Mouse (Mus musculus) frontal cortex, adult 2 months (tissue): Measurements from ENCODE around the gene Tram2. TPM values are rescaled to one million over a fixed set of nuclear protein-coding genes. Genes with fewer than 3 reads are reported as not detected.

ENCODE experiments used
- DNase-seq, 2 experiments: peaks; one replicate each; pipeline ENCODE4 v3.0.0; 2022; ENCODE audit warnings: low spot score in 1 of 2; ENCODE audit errors: extremely low spot score in 1 of 2
- polyA plus RNA-seq: library from polyadenylated mRNA; depleted of rRNA; stranded (reverse); fragments of >200 nt; gene quantifications from 2 replicates; pipeline ENCODE4 v1.2.3, GENCODE M21; 2012

Tram2 gene
- polyA plus RNA-seq, 1 experiment = 1.4 TPM

DNA sequence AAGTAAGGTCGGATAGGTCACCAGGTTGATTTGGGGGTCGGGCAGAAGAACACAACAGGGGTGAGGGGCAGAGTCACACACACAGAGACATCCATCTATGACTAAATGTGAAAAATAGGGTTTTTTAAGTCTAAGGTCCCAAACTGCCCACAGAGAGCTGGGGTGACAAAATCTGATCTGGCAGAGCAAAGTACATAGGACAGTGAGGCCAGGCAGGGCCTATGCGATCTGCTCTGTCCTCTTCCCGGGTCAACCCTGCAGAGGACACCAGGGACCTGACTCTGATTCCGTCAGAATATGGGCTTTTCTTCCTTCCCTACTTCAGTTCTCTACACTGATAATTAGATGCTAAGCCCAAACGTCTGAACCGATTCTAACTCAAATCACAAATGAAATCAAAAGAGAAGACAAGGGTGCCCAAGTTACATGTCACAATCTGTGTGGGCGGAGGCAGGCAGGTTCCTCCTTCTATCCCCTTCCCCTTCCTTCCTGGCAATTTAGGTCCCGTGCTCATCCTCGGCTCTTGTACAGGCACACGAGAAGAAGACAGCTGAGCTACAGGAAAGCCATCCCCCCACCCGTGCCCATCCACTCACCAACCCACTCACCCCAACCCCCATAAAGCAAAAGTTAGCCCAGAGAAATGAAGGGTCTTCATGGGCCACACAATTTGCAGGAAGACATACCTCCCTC is 9.1 kb downstream of the Tram2 start:
- no peak for DNase-seq

DNA sequence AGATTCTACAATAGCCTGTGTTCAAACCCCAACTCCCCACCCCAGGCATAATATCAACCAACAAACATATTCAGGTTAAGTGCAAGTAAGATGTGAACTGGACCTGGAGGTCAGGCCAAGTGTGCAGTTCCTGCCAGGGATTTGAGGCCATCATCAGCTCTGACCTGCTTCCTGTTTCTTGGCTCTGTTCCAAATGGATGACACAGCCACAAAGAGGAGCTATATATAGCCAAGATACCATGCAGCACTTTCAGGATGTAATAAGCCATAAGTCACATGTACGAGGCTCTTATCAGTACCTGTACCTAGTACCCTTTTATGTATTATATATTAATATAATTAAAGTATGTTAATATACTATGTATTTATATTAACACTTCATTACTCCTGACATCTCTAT is 10.5 kb downstream of the Tram2 start:
- DNase-seq = no peak

DNA sequence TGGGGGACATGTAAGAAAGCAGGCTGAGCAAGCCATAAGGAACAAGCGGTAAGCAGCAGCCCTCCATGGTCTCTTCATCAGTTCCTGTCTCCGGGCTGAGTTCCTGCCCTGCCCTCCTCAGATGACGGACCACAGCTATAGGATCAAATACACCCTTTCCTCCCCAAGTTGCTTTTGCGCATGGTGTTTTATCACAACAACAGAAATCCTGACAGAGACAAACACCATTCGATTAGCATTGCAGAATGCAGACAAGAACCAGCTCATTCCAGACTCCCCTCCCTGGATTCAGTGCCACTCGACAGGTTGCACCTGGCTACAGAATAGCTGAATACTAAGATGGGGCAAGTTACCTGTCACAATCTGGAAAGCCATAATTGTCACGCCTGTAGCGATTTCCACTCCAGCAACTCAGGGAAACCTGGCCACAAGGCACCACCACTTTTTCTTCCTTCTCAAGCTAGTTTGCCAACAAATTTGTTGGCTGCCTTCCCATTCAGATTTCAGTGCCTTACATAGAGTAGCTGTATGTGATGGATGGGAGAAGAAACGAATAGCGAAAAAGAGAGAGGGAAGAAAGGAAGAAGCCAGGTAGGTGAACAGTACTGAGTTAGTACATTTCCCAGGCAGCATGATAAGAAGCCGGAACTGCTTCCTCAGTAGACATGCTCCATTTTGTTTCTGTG is 11.3 kb downstream of the Tram2 start:
- no peak for DNase-seq

DNA sequence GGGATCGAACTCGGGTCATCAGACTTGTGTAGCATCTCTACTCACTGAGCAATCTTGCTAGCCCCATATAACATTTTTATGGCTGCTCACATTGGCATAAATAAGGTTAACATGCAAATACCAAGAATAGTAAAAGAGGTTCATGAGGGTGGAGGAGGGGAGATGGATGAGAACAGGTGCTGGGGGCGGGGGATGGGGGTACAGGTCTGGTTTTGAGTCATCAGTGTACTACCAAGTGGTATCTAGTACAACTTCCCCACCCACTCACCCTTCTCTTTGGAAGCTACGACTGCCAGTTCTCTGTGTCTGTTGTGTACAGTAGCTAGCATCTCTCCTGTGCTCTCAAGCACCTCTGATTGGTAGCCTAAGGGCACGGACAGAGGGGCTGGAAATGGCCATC is 14.9 kb downstream of the Tram2 start:
- DNase-seq = no peak

DNA sequence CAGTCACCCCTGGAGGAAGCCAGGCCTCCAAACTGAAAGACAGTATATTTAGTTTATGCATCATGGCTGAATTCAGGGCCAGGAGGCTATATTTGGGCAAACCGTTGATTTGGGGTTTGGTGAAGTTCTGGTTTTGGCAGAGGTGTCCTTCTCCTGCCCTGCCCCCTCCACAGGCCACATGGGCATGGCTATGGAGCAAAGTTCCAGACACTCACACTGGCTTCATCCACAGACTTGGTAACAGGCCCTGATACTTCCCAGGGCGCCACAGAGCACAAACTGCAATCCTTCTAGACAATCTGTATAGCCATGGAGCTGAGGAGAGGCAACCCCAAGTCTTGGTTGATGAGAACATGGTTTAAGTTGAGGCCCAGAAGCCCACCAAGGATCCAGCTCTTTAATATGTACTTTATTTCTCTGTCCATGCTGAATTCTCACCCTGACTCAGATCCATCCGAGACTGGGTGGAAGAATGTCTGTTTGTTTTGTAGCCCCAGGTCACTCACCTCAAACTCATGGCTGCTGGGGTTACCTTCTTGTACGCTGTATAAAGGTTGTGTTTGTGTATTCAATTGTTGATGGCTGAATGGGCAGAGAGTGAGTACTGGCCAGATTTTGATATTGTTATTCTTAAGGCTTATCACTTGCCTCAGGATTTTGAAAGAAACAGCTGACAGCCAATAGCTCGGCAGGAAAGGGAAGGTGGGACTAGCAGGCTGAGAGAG is 19.5 kb downstream of the Tram2 start:
- no peak for DNase-seq

DNA sequence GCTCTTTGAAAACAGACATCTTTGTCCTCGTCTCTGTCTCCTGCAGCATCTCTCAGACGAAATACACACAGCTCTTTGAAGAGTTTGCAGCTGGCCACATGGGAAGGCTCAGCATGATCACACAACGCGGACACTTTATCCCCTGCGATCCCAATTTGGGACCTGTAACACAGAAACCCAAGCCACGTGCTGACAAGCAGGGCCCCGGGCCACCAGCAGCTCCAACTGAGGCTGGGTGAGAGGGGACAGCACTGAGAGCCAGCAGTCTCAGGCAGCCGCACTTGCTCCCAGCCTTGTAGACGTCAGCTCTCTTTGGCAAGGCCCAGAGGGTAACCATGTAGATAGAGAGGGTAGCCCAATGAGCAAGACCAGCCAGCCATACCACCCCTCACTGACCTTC is 26.0 kb downstream of the Tram2 start:
- DNase-seq = peak in 1 of 2 experiments; percentile 5

DNA sequence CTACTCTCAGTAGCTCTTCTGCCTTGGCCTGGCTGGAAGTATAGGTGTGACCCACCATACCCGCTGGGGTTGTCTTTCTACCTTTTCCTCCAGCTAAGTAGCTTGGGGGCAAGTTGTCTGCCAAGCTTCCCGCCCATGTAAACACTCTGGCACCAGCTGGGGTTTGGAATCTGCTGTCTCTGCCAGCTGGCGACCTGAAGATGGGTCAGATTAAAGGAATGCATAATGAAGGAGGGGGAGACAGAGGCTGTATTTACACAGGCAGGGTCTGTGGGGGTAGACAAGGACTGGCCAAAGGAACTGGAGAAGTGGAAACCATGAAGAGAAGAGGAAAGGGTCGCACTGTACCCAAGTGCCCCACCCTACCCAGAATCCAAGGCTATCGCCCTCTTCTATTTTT is 26.4 kb downstream of the Tram2 start:
- DNase-seq = peak in 1 of 2 experiments; percentile 12

DNA sequence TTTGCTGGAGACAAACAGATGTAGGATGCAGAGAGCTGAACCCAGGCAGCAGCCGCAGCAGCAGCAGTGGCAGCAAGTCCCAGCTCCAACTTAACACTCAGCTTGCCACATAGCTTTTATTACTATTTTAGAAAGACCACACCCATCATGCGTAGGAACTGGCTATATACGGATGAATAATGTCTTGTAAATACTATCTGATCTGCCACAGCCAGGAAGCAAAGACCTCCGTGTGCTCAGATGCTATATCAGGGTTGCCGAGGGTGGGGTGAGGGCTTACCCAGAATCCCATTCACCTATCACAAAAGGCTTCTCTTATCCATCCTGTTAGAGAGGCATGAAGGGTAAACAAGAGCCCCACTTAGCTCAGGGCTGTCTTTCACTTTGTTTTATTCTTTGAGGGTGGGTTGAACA is 26.9 kb downstream of the Tram2 start:
- DNase-seq = no peak

DNA sequence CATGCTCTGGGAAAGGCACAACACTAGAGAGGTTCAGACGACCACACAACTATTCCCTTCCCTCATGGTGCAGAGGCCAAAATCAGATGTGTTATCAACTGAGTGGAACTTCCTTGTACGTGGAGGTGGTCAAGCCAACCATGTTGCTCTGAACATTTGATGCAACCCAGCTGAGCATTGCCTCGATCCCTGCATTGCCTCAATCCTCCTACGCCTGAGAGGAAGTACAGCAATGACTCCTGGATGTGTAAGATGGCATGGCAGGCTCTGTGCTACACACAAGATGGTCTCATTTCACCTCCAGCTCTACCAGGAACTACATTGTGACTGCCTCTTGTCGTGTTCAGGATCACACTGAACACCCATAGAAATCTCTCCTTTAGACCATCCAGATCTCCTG is 30.0 kb downstream of the Tram2 start:
- no peak for DNase-seq

DNA sequence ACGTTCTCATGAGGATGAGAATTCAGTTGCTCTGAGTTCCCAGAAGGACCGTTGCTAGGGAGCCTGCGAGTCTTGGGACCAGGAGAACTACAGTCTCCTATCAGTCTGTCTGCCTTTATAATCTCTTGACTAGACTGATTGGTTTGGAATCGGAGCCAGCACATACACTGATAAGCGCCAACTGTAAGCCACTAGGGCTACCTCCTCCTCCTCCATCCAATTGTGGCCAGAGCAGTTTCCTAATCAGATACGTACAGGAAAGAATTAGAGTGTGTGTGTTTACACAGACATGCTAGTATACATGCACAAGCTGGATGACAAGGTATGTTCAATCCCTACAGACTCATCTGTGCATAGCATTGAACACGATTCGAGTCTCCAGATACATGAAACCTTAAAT is 30.6 kb downstream of the Tram2 start:
- DNase-seq = no peak

DNA sequence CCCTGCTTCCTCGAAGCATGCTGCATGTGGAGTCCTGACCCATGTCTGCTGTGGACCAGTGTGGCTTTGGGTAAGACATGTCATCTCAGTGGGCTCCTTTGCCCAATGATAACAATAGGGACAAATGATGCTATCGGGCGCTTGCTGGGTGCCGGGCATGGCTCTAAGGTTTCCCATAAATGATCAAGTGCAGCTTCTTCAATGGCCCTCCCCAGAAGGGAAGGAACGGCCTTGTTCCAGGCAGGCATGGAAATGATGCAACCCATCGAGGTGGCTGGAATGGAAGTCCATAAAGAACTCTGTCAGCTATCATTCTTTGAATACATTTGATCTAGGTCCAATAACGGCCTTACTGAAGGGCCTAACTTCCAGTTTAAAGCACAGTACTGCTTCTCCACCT is 36.6 kb downstream of the Tram2 start:
- no peak for DNase-seq

DNA sequence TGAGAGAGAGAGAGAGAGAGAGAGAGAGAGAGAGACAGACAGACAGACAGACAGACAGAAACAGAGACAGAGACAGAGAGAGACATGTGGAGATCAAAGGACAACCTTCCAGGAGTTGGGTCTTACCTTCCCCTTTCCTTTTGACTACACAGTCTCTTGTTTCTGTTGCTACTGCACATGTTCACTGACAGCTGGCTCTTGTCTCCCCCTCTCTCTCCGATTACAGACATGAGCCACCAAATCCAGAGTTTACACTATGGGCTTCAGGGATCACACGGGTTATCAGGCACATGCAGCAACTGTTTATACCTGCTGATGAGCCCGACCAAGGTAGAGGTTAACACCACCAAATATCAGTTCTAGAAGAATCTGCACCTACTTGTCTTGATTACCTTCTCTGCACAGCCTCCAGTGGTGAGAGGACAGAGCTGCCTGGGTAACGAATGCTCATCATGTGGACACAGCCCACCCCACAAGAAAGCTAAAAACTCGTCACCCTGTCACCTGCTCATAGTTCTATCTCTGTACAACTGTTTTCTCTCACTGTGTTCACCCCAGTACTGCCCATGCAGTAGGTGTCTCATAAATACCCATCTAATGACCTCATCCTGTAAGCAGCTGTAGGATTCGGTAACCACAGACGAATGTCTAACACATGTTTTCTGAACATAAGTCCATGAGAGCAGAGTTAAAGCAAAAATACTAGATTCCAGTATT is 38.3 kb downstream of the Tram2 start:
- no peak for DNase-seq

DNA sequence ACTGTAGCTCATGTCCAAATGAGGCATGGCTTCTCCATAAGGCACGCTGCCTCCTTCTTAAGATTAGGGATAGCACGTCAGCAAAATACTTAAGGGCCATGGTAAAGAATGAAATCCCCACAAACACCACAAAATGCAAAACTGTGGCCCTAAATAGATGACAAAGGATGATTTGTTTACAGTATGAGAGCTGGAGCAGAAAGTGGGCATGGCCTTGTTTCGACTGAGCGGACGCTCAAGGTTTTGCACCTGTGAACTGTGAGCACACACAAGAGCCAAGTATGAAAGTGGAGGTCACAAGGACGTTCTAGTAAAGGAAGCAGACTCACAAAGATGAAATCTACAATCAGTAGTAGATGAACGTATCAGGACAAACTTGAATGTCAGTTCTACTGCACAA is 38.9 kb downstream of the Tram2 start:
- no peak for DNase-seq

DNA sequence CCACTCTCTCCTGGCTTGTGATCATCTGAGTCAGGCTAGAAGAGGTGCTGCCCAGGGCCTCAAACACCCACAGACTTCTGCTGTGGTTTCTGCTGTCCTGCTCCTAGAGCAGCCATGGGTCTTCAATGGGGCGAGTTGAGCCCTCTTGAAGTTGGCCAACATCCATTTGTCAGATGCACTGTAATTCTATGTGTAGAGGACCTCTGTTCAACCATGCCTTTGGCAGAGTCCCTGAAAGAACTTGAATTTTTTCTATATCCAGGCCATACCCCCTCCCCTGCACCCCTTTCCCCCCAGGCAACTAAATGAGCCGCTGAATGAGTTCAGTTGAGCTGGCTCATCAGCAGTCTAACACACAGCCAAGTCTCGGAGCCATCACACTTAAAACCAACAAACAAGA is 39.5 kb downstream of the Tram2 start:
- DNase-seq = no peak

DNA sequence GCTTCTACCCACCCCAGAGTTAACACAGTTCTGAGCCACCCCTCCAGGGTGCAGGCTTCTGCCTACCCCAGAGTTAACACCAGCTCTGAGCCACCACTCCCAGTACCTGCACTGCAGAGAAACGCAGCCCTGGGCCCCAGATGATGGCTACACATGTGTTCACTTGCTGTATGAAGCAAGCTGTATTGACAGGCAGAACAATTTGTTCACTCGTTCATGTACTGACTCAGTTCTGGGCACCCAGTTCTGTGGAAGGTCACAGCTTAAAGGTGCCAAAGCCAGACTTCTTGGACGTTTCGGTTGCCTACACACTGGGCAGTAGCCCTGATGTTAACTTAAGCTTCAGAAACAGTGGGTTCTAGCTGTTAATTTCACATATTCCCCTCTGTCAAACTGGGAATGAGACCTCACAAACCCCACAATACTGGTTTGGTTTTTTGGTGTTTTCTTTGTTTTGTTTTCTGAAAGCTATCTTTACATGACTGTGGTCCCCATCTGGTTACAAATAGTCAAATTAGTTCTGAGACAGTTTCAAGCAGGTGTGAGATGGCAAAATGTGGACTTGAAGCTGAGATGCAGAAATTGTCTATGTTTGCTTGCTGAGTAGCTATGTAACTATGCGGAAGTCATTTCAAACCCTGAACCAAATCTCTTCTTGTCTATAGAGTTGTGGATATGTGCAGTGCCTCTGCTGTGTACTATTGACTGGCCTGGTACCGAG is 41.0 kb downstream of the Tram2 start:
- no peak for DNase-seq

DNA sequence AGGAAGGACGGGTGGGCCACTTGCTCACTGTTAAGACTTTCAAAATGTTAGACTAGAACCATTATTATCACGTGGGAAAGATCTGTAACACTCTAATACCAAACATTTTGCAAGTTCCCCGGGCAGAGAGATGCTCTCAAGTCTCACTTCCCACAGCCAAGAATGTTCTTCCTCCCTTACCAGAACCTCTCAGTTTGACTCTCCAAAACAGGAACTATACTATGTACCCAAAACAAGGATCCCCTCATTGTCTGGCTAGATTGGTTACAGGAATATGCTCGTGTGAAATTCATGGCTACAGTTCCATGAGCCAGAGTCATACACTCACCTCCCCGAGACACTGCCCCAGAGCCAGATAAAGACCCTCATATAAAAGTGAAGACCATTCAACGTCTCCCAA is 43.2 kb downstream of the Tram2 start:
- DNase-seq = no peak

DNA sequence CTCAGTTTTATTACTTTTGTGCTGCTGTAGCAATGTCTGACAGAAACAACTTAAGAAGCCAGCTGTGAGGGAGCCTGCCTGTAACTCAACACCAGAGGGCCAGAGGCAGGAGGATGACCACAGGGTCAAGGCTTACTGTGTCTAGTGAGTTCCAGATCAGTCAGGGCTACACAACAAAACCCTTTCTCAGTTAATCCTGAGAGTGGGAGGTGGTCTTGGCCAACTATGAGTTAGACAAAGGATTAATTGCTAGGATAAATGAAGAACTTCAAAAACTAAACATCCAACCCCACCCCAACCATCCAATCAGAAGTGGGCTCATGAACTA is 45.3 kb downstream of the Tram2 start:
- DNase-seq = no peak

DNA sequence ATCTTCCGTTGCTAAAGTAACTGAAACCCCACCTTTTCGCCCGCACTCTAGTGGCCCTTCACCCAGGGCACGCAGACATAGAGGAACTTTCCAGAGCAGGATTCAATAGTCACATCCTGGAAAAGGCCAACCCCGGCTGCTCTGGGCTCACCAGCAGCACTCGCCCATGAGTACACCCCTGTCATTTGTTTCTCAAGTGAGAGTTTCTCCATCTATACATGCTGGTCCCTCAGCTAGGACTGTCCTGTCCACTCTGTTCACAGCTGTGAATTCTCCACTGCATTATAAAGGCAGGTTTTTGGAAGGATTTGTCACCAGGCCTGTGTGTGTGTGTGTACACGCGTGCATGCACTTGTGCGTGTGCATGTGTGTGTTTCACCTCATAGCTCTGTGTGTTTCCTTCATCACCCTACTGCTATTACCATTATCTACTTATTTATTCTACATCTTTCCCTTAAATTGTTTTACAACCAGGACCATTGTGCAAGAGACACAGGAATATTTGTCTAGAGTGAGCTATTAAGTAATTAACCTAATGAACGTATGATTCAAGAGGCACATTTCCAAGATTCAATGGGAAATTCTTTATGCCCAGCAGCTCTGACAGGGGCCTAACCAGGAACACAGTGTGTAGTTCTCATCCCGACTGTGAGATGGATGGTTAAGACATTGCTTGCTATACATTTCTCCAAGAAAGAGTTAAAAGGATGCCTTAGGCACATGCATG is 45.8 kb downstream of the Tram2 start:
- no peak for DNase-seq

DNA sequence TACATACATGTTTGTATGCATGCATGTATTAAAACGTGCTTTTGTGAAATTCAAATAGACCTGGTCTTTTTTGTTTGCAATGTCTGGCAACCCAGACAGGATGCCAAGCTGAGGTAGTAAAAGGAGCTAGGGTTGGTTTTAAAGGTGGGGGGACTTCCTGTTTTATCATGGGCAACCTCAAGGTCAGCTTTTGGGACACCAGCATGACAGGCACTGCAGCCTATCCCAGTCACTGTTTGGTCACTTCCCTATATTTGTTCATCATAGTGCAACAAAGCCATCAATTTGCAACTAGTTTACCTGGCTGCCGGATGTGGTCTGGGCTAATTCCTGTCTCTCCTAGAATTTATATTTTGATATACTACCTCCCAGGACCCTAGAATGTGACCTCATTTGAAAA is 47.4 kb downstream of the Tram2 start:
- no peak for DNase-seq

DNA sequence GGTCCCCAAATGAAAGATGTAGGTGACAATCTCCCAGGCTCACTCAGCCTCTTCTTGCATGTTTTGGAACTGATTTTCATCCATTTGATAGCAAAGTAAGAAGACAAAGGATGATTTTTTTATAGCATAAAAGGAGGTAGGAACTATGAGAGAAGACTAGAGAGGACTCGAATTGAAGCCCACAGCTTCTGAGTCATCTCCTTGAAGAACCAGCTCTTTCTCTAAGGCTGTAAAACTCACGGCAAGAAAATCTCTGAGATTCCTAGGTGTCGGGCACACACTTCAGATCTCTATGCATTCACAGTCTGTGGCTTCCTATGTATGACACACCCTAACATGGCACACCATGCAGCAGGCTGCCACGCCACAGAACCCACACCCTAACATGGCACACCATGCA is 50.0 kb downstream of the Tram2 start:
- DNase-seq = no peak
